Mouse (Mus musculus): ENCODE data around the gene Rab5a. TPM values are rescaled to one million over a fixed set of nuclear protein-coding genes. Genes with fewer than 3 reads are reported as not detected.
"Not testable (repeated sequence)": the region's sequence is repeated elsewhere in the genome, so short reads cannot be mapped to it uniquely, and the experiment has no call there.

The Rab5a gene
- polyA plus RNA-seq, 1 experiment from 2014 or later = 33.1 TPM

DNA sequence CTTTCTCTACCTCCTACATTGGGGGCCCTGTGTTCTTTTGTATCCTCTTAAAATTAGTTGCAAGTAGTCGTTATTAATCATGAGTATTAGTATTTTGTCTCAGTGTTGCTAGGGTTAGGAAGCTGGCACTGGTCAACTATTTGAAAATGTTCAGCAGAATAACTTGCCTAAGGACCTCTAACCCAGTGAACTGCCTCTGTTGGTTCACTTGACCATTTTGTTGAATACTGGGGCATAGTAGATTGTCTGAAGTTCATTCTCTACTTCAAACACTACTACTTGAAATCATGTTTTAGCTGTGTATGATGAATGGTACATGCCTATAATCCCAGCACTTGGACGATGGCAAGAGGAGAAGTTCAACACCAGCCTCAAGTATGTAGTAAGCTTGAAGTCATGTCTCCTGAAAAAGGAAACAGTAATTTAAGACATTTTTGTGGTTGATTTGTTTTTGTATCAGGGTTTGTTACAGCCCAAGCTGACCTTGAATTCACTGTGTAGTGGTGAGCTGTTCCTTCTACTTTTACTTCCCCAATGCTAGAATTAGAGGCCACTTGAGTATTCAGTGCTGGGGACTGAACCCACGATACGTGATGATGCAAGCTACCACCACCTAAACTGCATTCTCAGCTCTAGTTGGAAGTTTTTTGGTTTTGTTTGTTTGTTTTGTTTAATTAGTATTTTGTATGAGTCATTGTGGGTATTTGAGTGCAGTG, 9.4 kb downstream of the Rab5a start:
- H3K36me3 ChIP-seq (replicated peaks) = peaks cover 48% of the 10 kb centered on the region
- H3K27ac ChIP-seq (replicated peaks) = no peak overlapping the region
- no peaks in the 10 kb centered on the region for H3K9me3 ChIP-seq (replicated peaks)
- H3K4me2 ChIP-seq = no peak overlapping the region
- no peaks in the 10 kb centered on the region for H3K4me1 ChIP-seq (replicated peaks)
- 77% methylated on average over 4 of the region's 4 CpGs for WGBS (ENCODE audit: insufficient replicate concordance)
- no peaks in the 10 kb centered on the region for H3K27me3 ChIP-seq
- no peak overlapping the region for H3K9ac ChIP-seq
- no peak overlapping the region for H3K4me3 ChIP-seq (replicated peaks)
- no peak for ATAC-seq (ENCODE audit: insufficient read depth)

DNA sequence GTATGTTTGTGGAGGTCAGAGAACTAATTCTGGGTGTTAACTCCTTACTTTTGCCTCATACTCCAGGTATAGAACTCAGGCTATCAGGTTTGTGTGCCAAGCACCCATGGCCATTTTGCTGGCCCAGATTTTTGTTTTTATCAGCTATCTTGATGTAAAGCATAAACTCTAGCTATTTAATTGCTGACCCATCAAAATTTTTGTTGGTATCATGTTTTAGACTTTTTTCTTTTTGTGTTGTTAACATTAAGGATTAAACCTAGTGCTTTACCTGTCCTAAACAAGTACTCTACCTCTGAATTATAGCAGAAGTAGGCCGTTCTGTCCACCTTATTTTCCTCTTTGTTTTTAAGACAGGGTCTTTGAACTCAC, 10.0 kb downstream of the Rab5a start:
- H3K9me3 ChIP-seq (replicated peaks) = no peaks in the 10 kb centered on the region
- H3K4me2 ChIP-seq = no peak overlapping the region
- no peak for ATAC-seq (ENCODE audit: insufficient read depth)
- H3K27ac ChIP-seq (replicated peaks) = no peak overlapping the region
- 86% methylated on average over 1 of the region's 1 CpGs for WGBS (ENCODE audit: insufficient replicate concordance)
- no peak overlapping the region for H3K9ac ChIP-seq
- H3K4me3 ChIP-seq (replicated peaks) = no peak overlapping the region
- no peaks in the 10 kb centered on the region for H3K4me1 ChIP-seq (replicated peaks)
- no peaks in the 10 kb centered on the region for H3K27me3 ChIP-seq
- H3K36me3 ChIP-seq (replicated peaks) = peaks cover 51% of the 10 kb centered on the region

DNA sequence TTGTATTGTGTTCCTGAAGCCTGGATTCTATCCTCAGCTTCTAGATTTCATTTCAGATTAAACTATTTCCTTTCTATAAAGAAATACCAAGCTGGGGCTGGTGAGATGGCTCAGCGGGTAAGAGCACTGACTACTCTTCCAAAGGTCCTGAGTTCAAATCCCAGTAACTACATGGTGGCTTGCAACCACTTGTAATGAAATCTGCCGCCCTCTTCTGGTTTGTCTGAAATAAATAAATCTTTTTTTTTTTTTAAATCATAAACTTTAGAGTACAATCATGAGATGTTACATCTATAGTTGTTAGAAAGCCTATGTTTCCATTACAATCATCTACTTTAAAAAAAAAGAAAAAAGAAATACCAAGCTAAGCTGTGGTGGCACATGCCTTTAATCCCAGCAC, 23.9 kb downstream of the Rab5a start:
- H3K9ac ChIP-seq = no peak overlapping the region

DNA sequence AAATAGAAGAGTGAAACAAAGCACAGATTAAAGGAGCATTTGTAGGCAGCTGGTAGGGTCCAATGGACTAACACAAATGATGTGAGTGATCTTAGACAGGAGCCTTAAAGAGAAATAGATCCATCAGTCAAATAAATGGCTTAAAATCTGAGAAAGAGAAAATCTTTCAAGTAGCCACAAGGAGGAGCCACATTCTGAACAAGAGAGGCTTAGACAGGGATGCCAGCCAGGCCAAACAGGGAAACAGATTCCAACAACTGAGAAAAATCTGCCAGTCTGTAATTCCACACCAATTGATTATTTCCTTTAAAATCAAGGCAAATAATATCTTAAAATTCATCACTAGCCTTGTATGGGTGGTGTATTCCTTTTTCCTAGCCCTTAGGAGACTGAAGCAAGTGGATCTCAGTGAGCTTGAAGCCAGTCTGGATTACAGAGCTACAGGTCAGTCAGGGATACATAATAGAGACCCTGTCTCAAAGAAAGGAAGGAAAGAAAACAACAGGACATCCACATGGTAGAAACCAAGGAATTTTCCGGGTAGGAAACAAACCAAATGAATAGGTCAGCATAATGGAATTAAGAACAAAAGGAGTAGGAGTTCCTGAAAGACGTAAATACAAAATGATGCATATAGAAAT, 33.4 kb downstream of the Rab5a start:
- Histone ChIP-seq H3K9ac (no peak overlapping the region), H3K4me2 (no peak overlapping the region), H3K27me3 (no peaks in the 10 kb centered on the region), H3K27ac (replicated peaks) (no peak overlapping the region), H3K4me3 (replicated peaks) (no peak overlapping the region), H3K4me1 (replicated peaks) (no peaks in the 10 kb centered on the region), H3K9me3 (replicated peaks) (no peaks in the 10 kb centered on the region), H3K36me3 (replicated peaks) (0 out of 2 replicates have a peak, but pooled peaks cover 6% of the 10 kb centered on the region)
- ATAC-seq (ENCODE audit: insufficient read depth) = no peak
- 80% methylated on average over 2 of the region's 2 CpGs for WGBS (ENCODE audit: insufficient replicate concordance)

More for the DNA sequence above, 23.9 kb downstream of the Rab5a start:
- no peak for ATAC-seq (ENCODE audit: insufficient read depth)
- H3K9me3 ChIP-seq (replicated peaks) = no peaks in the 10 kb centered on the region
- H3K4me3 ChIP-seq (replicated peaks) = no peak overlapping the region
- no peaks in the 10 kb centered on the region for H3K4me1 ChIP-seq (replicated peaks)
- no peak overlapping the region for H3K4me2 ChIP-seq
- no peaks in the 10 kb centered on the region for H3K27me3 ChIP-seq
- H3K27ac ChIP-seq (replicated peaks) = no peak overlapping the region
- WGBS (ENCODE audit: insufficient replicate concordance) = 86% methylated on average over 2 of the region's 2 CpGs
- peaks cover 66% of the 10 kb centered on the region for H3K36me3 ChIP-seq (replicated peaks)

DNA sequence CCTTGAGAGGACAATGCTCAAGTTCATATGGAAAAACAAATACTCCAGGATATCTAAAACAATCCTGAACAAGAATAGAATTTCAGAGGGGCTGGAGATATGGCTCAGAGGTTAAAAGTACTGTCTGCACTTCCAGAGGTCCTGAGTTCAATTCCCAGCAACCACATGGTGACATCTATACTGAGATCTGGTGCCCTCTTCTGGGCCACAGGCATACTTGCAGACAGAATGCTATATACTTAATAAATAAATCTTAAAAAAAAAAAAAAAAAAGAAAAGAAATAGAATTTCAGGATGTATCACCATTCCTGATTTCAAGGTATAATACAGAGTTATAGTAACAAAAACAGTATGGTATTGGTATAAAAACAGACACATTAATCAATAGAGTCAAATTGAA, 40.3 kb downstream of the Rab5a start:
- Histone ChIP-seq H3K4me3 (replicated peaks) (no peak overlapping the region), H3K36me3 (replicated peaks) (no peaks in the 10 kb centered on the region), H3K9me3 (replicated peaks) (no peaks in the 10 kb centered on the region), H3K9ac (no peak overlapping the region), H3K27me3 (no peaks in the 10 kb centered on the region), H3K27ac (replicated peaks) (no peak overlapping the region), H3K4me2 (no peak overlapping the region), H3K4me1 (replicated peaks) (no peaks in the 10 kb centered on the region)
- ATAC-seq (ENCODE audit: insufficient read depth) = no peak

DNA sequence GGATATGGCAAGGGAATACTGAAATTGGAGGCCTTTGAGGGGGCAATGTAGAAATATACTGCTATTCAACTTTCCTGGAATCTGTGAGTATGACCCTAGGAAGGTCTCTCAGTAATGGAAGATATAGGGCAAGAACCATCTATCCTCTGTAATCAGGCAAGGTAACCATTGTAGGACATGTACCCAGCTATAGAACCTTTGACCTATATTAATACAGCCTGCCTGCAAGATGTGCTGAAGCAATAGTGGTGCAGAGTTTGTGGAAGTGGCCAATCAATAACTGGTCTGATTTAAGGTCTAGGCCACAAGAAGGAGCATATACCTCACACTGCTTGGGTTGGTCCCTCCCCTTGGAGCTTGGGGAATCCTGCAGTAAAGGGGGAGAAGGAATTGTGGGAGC, 41.5 kb downstream of the Rab5a start:
- Histone ChIP-seq H3K4me2 (no peak overlapping the region), H3K36me3 (replicated peaks) (no peaks in the 10 kb centered on the region), H3K4me3 (replicated peaks) (no peak overlapping the region), H3K27me3 (no peaks in the 10 kb centered on the region), H3K9ac (no peak overlapping the region), H3K9me3 (replicated peaks) (no peaks in the 10 kb centered on the region), H3K27ac (replicated peaks) (no peak overlapping the region), H3K4me1 (replicated peaks) (no peaks in the 10 kb centered on the region)
- no peak for ATAC-seq (ENCODE audit: insufficient read depth)

DNA sequence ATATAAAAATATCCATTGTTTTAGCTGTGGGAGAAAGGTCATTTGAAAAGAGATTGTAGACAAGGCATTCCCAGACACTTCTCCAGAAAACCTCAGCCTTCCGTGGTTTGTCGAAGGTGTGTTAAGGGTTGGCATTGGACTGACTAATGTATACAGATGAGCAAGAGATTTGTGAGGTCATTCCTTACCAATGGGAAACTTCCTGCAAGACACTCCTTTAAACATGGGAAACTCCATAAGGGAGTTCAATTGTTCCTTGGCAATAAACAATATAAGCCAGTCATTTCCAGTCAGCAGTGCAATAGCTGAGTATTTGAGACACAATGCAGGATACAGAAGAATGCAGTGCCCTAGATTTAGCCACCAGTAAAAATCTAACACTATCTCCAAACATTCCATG, 49.0 kb downstream of the Rab5a start:
- WGBS (ENCODE audit: insufficient replicate concordance) = 78% methylated on average over 2 of the region's 2 CpGs
- no peaks in the 10 kb centered on the region for H3K9me3 ChIP-seq (replicated peaks)
- H3K36me3 ChIP-seq (replicated peaks) = no peaks in the 10 kb centered on the region
- no peak overlapping the region for H3K9ac ChIP-seq
- peaks cover 4% of the 10 kb centered on the region; the same call in 1 of the 2 replicates for H3K4me1 ChIP-seq (replicated peaks)
- H3K4me3 ChIP-seq (replicated peaks) = no peak overlapping the region
- H3K27me3 ChIP-seq = no peaks in the 10 kb centered on the region
- ATAC-seq (ENCODE audit: insufficient read depth) = no peak
- H3K4me2 ChIP-seq = no peak overlapping the region
- no peak overlapping the region for H3K27ac ChIP-seq (replicated peaks)

DNA sequence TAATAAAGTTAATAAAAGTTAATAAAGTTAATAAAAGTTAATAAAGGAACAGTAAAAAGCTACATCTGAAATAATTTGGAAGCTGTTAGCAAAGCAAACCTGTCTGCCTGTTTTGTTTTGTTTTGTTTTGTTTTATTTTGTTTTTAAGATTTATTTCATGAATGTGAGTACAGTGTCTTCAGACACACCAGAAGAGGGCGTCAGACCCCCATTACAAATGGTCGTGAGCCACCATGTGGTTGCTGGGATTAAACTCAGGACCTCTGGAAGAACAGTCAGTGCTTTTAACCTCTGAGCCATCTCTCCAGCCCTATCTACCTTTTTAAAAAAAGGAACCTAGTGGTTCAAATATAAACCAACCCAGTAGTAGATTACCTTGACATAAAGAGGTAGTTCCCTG, 52.1 kb downstream of the Rab5a start:
- Histone ChIP-seq H3K27ac (replicated peaks) (no peak overlapping the region), H3K9ac (no peak overlapping the region), H3K4me2 (no peak overlapping the region), H3K4me3 (replicated peaks) (no peak overlapping the region), H3K4me1 (replicated peaks) (peaks cover 4% of the 10 kb centered on the region; the same call in 1 of the 2 replicates), H3K27me3 (no peaks in the 10 kb centered on the region), H3K36me3 (replicated peaks) (no peaks in the 10 kb centered on the region), H3K9me3 (replicated peaks) (no peaks in the 10 kb centered on the region)
- ATAC-seq (ENCODE audit: insufficient read depth) = no peak
- 23% methylated on average over 2 of the region's 2 CpGs for WGBS (ENCODE audit: insufficient replicate concordance)

DNA sequence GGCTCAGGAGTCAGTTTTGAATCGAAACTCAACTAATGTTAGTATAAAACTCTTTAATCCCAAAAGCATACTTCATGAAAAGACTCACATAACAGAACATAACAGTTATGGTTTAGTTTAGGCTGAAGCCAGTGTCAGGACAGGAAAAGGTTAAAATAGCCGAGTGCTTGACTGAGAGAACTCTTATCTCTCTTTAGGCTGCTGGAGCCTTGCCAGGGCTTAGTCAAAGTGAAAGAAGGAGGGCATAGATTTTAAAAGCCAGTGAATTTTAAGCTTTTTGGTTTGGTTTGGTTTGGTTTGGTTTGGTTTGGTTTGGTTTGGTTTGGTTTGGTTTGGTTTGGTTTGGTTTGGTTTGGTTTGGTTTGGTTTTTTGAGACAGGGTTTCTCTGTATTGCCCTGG, 53.4 kb downstream of the Rab5a start:
- H3K4me1 ChIP-seq (replicated peaks) = peaks cover 4% of the 10 kb centered on the region; the same call in 1 of the 2 replicates
- no peak overlapping the region for H3K4me2 ChIP-seq
- WGBS (ENCODE audit: insufficient replicate concordance) = 38% methylated on average over 2 of the region's 2 CpGs
- H3K4me3 ChIP-seq (replicated peaks) = no peak overlapping the region
- ATAC-seq (ENCODE audit: insufficient read depth) = no peak
- no peaks in the 10 kb centered on the region for H3K36me3 ChIP-seq (replicated peaks)
- H3K9ac ChIP-seq = no peak overlapping the region
- H3K27ac ChIP-seq (replicated peaks) = no peak overlapping the region
- H3K27me3 ChIP-seq = no peaks in the 10 kb centered on the region
- H3K9me3 ChIP-seq (replicated peaks) = no peaks in the 10 kb centered on the region

DNA sequence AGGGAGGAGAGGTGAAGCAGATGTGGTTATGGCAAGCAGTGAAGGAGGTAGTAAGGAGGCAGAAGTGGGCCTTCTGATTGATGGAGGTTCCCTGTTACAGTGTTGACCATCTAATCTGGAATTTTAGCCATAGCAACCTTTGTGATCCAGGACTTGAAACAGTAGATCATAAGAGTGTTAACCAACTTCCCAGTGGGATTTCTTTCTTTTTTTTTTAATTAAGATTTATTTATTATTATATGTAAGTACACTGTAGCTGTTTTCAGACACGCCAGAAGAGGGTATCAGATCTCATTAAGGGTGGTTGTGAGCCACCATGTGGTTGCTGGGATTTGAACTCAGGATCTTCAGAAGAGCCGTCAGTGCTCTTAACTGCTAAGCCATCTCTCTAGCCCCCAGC, 60.3 kb downstream of the Rab5a start, which contains the start of gene Pp2d1:
Gene Pp2d1, minus strand, starts transcription at position 101 of the 400 bp plus-strand sequence.
- H3K4me3 ChIP-seq (replicated peaks); H3K4me2 ChIP-seq; H3K36me3 ChIP-seq (replicated peaks); H3K9ac ChIP-seq; ATAC-seq (ENCODE audit: insufficient read depth); H3K27ac ChIP-seq (replicated peaks); H3K27me3 ChIP-seq; H3K9me3 ChIP-seq (replicated peaks); H3K4me1 ChIP-seq (replicated peaks): not testable (repeated sequence)
- 69% methylated on average over 2 of the region's 2 CpGs for WGBS (ENCODE audit: insufficient replicate concordance)

DNA sequence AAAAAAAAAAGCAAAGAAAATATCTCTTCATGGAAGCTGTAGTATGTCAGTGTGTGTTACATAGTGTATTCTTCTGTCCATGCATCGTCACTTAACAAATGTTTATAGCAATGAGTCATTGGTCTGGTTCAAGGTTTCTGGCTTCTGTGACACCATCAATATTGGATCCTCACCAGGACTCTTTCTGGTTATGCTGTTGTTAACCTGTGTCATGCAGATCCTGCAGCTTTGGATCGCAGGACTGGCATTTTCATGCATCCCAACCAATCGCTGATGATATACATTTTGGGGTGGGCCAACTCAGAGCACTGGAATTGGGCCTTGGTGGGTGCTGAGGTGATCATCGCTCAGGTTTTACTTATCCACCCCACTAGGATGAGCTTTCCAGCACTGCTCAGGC, 63.5 kb downstream of the Rab5a start:
- no peaks in the 10 kb centered on the region for H3K4me1 ChIP-seq (replicated peaks)
- no peaks in the 10 kb centered on the region for H3K27me3 ChIP-seq
- WGBS (ENCODE audit: insufficient replicate concordance) = 84% methylated on average over 4 of the region's 4 CpGs

More for the DNA sequence above, 63.5 kb downstream of the Rab5a start:
- no peak overlapping the region for H3K4me3 ChIP-seq (replicated peaks)
- no peak for ATAC-seq (ENCODE audit: insufficient read depth)
- H3K27ac ChIP-seq (replicated peaks) = no peak overlapping the region
- no peaks in the 10 kb centered on the region for H3K36me3 ChIP-seq (replicated peaks)
- H3K4me2 ChIP-seq = no peak overlapping the region
- H3K9me3 ChIP-seq (replicated peaks) = no peaks in the 10 kb centered on the region
- no peak overlapping the region for H3K9ac ChIP-seq

Measured in liver, embryonic 15.5 days (tissue).